Mouse (Mus musculus): Measurements from ENCODE around the gene Rex1bd. TPM values are rescaled to one million over a fixed set of nuclear protein-coding genes. Genes with fewer than 3 reads are reported as not detected.

Gene Rex1bd
- polyA plus RNA-seq, 1 experiment from 2014 or later, result 148 TPM

- no peak overlapping the region for H3K4me3 ChIP-seq
- WGBS, result 83% methylated on average over 4 of the region's 4 CpGs
- no peaks in the 10 kb centered on the region for H3K27me3 ChIP-seq (ENCODE audit: insufficient read depth, poor library complexity, severe bottlenecking)
- peaks cover 40% of the 10 kb centered on the region for H3K4me1 ChIP-seq (replicated peaks)
- no peaks in the 10 kb centered on the region for H3K9me3 ChIP-seq
- H3K27ac ChIP-seq, result no peak overlapping the region
- DNase-seq (ENCODE audit: low spot score), result no peak
- H3K36me3 ChIP-seq, result peaks cover 16% of the 10 kb centered on the region; the same call in 1 of the 2 replicates
Measured at GRCm38 (mm10) chr8:70463306-70463705, 43.2 kb downstream of the Rex1bd start.

GRCm38 (mm10) chr8:70462516-70462813, 44.1 kb downstream of the Rex1bd start:
- Histone ChIP-seq H3K4me1 (replicated peaks) (peaks cover 32% of the 10 kb centered on the region), H3K4me3 (no peak overlapping the region), H3K9me3 (no peaks in the 10 kb centered on the region), H3K27me3 (ENCODE audit: insufficient read depth, poor library complexity, severe bottlenecking) (no peaks in the 10 kb centered on the region), H3K27ac (no peak overlapping the region), H3K36me3 (peaks cover 16% of the 10 kb centered on the region; the same call in 1 of the 2 replicates)
- DNase-seq (ENCODE audit: low spot score), result no peak
- WGBS, result 90% methylated on average over 8 of the region's 8 CpGs

GRCm38 (mm10) chr8:70461765-70462515, 44.6 kb downstream of the Rex1bd start:
- H3K36me3 ChIP-seq, result peaks cover 16% of the 10 kb centered on the region; the same call in 1 of the 2 replicates
- H3K4me1 ChIP-seq (replicated peaks), result peaks cover 27% of the 10 kb centered on the region
- DNase-seq (ENCODE audit: low spot score), result no peak
- no peaks in the 10 kb centered on the region for H3K27me3 ChIP-seq (ENCODE audit: insufficient read depth, poor library complexity, severe bottlenecking)
- H3K9me3 ChIP-seq, result no peaks in the 10 kb centered on the region
- 95% methylated on average over 16 of the region's 16 CpGs for WGBS
- no peak overlapping the region for H3K27ac ChIP-seq
- no peak overlapping the region for H3K4me3 ChIP-seq

GRCm38 (mm10) chr8:70460606-70461005, 45.9 kb downstream of the Rex1bd start:
- peaks cover 8% of the 10 kb centered on the region; the same call in 1 of the 2 replicates for H3K36me3 ChIP-seq
- H3K4me1 ChIP-seq (replicated peaks), result peaks cover 15% of the 10 kb centered on the region; the same call in 1 of the 2 replicates
- H3K27ac ChIP-seq, result no peak overlapping the region
- no peaks in the 10 kb centered on the region for H3K9me3 ChIP-seq
- 82% methylated on average over 9 of the region's 9 CpGs for WGBS
- no peak for DNase-seq (ENCODE audit: low spot score)
- no peaks in the 10 kb centered on the region for H3K27me3 ChIP-seq (ENCODE audit: insufficient read depth, poor library complexity, severe bottlenecking)
- no peak overlapping the region for H3K4me3 ChIP-seq

GRCm38 (mm10) chr8:70460199-70460598, 46.4 kb downstream of the Rex1bd start:
- H3K9me3 ChIP-seq, result no peaks in the 10 kb centered on the region
- 92% methylated on average over 5 of the region's 5 CpGs for WGBS
- H3K27me3 ChIP-seq (ENCODE audit: insufficient read depth, poor library complexity, severe bottlenecking), result no peaks in the 10 kb centered on the region
- DNase-seq (ENCODE audit: low spot score), result no peak
- peaks cover 15% of the 10 kb centered on the region; the same call in 1 of the 2 replicates for H3K4me1 ChIP-seq (replicated peaks)
- H3K4me3 ChIP-seq, result no peak overlapping the region
- peaks cover 7% of the 10 kb centered on the region; the same call in 1 of the 2 replicates for H3K36me3 ChIP-seq
- no peak overlapping the region for H3K27ac ChIP-seq

- WGBS, result 97% methylated on average over 2 of the region's 2 CpGs
Measured at GRCm38 (mm10) chr8:70459636-70460035, 46.9 kb downstream of the Rex1bd start.

GRCm38 (mm10) chr8:70458462-70458861, 48.1 kb downstream of the Rex1bd start:
- WGBS, result 84% methylated on average over 3 of the region's 3 CpGs

More at GRCm38 (mm10) chr8:70459636-70460035, 46.9 kb downstream of the Rex1bd start:
- Histone ChIP-seq H3K4me1 (replicated peaks) (peaks cover 15% of the 10 kb centered on the region; the same call in 1 of the 2 replicates), H3K9me3 (no peaks in the 10 kb centered on the region), H3K36me3 (peaks cover 7% of the 10 kb centered on the region; the same call in 1 of the 2 replicates), H3K27ac (no peak overlapping the region), H3K27me3 (ENCODE audit: insufficient read depth, poor library complexity, severe bottlenecking) (no peaks in the 10 kb centered on the region), H3K4me3 (no peak overlapping the region)
- no peak for DNase-seq (ENCODE audit: low spot score)

GRCm38 (mm10) chr8:70457882-70458281, 48.7 kb downstream of the Rex1bd start:
- no peak overlapping the region for H3K4me3 ChIP-seq
- peaks cover 13% of the 10 kb centered on the region for H3K27me3 ChIP-seq (ENCODE audit: insufficient read depth, poor library complexity, severe bottlenecking)
- no peaks in the 10 kb centered on the region for H3K9me3 ChIP-seq
- no peak overlapping the region for H3K27ac ChIP-seq
- peaks cover 8% of the 10 kb centered on the region for H3K36me3 ChIP-seq
- H3K4me1 ChIP-seq (replicated peaks), result peaks cover 12% of the 10 kb centered on the region; the same call in 1 of the 2 replicates
- no peak for DNase-seq (ENCODE audit: low spot score)
- 89% methylated on average over 6 of the region's 6 CpGs for WGBS

More at GRCm38 (mm10) chr8:70458462-70458861, 48.1 kb downstream of the Rex1bd start:
- DNase-seq (ENCODE audit: low spot score), result no peak
- no peak overlapping the region for H3K27ac ChIP-seq
- no peak overlapping the region for H3K4me3 ChIP-seq
- no peaks in the 10 kb centered on the region for H3K9me3 ChIP-seq
- peaks cover 12% of the 10 kb centered on the region; the same call in 1 of the 2 replicates for H3K4me1 ChIP-seq (replicated peaks)
- H3K27me3 ChIP-seq (ENCODE audit: insufficient read depth, poor library complexity, severe bottlenecking), result peaks cover 8% of the 10 kb centered on the region; the same call in 1 of the 2 replicates
- peaks cover 7% of the 10 kb centered on the region; the same call in 1 of the 2 replicates for H3K36me3 ChIP-seq

GRCm38 (mm10) chr8:70456996-70457395, 49.6 kb downstream of the Rex1bd start:
- peaks cover 9% of the 10 kb centered on the region; the same call in 1 of the 2 replicates for H3K4me1 ChIP-seq (replicated peaks)
- no peak overlapping the region for H3K27ac ChIP-seq
- peaks cover 17% of the 10 kb centered on the region for H3K36me3 ChIP-seq
- no peak overlapping the region for H3K4me3 ChIP-seq
- 87% methylated on average over 1 of the region's 1 CpGs for WGBS
- DNase-seq (ENCODE audit: low spot score), result no peak
- no peaks in the 10 kb centered on the region for H3K9me3 ChIP-seq
- H3K27me3 ChIP-seq (ENCODE audit: insufficient read depth, poor library complexity, severe bottlenecking), result peaks cover 22% of the 10 kb centered on the region

Other genes starting within 250 kb of the Rex1bd start
- 107 and 108 TPM in 2 replicates for gene Homer3, start 223.9 kb downstream of the Rex1bd start, polyA plus RNA-seq (2016; fragmentation: Nextera tagmentation; extraction: Ambion mirVana)
- gene Ddx49, start 204.3 kb downstream of the Rex1bd start, polyA plus RNA-seq (2016; fragmentation: Nextera tagmentation; extraction: Ambion mirVana), result 54.4 and 54.8 TPM in 2 replicates
- gene Cope, start 204.2 kb downstream of the Rex1bd start, polyA plus RNA-seq (2016; fragmentation: Nextera tagmentation; extraction: Ambion mirVana), result 324 and 329 TPM in 2 replicates
- 3.0 and 7.3 TPM in 2 replicates for gene Cers1, start 191.0 kb downstream of the Rex1bd start, polyA plus RNA-seq (2016; fragmentation: Nextera tagmentation; extraction: Ambion mirVana)
- gene Gdf1, start 176.9 kb downstream of the Rex1bd start, polyA plus RNA-seq (2016; fragmentation: Nextera tagmentation; extraction: Ambion mirVana), result 2.9 and 4.3 TPM in 2 replicates
- gene Upf1, start 153.5 kb downstream of the Rex1bd start, polyA plus RNA-seq (2016; fragmentation: Nextera tagmentation; extraction: Ambion mirVana), result 19.0 and 25.0 TPM in 2 replicates
- gene Comp, start 133.2 kb downstream of the Rex1bd start, polyA plus RNA-seq (2016; fragmentation: Nextera tagmentation; extraction: Ambion mirVana), result 0.27 and 0.38 TPM in 2 replicates
- gene Crtc1, start 67.2 kb downstream of the Rex1bd start, polyA plus RNA-seq (2016; fragmentation: Nextera tagmentation; extraction: Ambion mirVana), result 14.8 and 16.7 TPM in 2 replicates
- gene Klhl26, start 29.8 kb downstream of the Rex1bd start, polyA plus RNA-seq (2016; fragmentation: Nextera tagmentation; extraction: Ambion mirVana), result 18.5 and 19.1 TPM in 2 replicates
- gene Tmem59l, start 19.4 kb downstream of the Rex1bd start, polyA plus RNA-seq (2016; fragmentation: Nextera tagmentation; extraction: Ambion mirVana), result 11.1 and 11.5 TPM in 2 replicates
- 4.5 and 10.3 TPM in 2 replicates for gene Crlf1, start 13.6 kb downstream of the Rex1bd start, polyA plus RNA-seq (2016; fragmentation: Nextera tagmentation; extraction: Ambion mirVana)
- 914 and 933 TPM in 2 replicates for gene Uba52, start 4.0 kb upstream of the Rex1bd start, polyA plus RNA-seq (2016; fragmentation: Nextera tagmentation; extraction: Ambion mirVana)
- gene Fkbp8, start 21.0 kb upstream of the Rex1bd start, polyA plus RNA-seq (2016; fragmentation: Nextera tagmentation; extraction: Ambion mirVana), result 311 and 360 TPM in 2 replicates
- gene Kxd1, start 21.2 kb upstream of the Rex1bd start, polyA plus RNA-seq (2016; fragmentation: Nextera tagmentation; extraction: Ambion mirVana), result 54.3 and 57.7 TPM in 2 replicates
- 20.5 and 22.4 TPM in 2 replicates for gene Ell, start 32.7 kb upstream of the Rex1bd start, polyA plus RNA-seq (2016; fragmentation: Nextera tagmentation; extraction: Ambion mirVana)
- gene Isyna1, start 87.6 kb upstream of the Rex1bd start, polyA plus RNA-seq (2016; fragmentation: Nextera tagmentation; extraction: Ambion mirVana), result 158 and 159 TPM in 2 replicates
- 84.4 and 117 TPM in 2 replicates for gene Ssbp4, start 102.1 kb upstream of the Rex1bd start, polyA plus RNA-seq (2016; fragmentation: Nextera tagmentation; extraction: Ambion mirVana)
- gene Lrrc25, start 109.4 kb upstream of the Rex1bd start, polyA plus RNA-seq (2016; fragmentation: Nextera tagmentation; extraction: Ambion mirVana), result 1.1 and 1.6 TPM in 2 replicates
- gene Gdf15, start 125.7 kb upstream of the Rex1bd start, polyA plus RNA-seq (2016; fragmentation: Nextera tagmentation; extraction: Ambion mirVana), result not detected in 2 replicates
- 87.4 and 141 TPM in 2 replicates for gene Pgpep1, start 153.6 kb upstream of the Rex1bd start, polyA plus RNA-seq (2016; fragmentation: Nextera tagmentation; extraction: Ambion mirVana)
- 344 and 354 TPM in 2 replicates for gene Lsm4, start 166.5 kb upstream of the Rex1bd start, polyA plus RNA-seq (2016; fragmentation: Nextera tagmentation; extraction: Ambion mirVana)
- 64.6 and 128 TPM in 2 replicates for gene Jund, start 192.2 kb upstream of the Rex1bd start, polyA plus RNA-seq (2016; fragmentation: Nextera tagmentation; extraction: Ambion mirVana)
- 0.07 TPM in 1 of 2 replicates, not detected in the other for gene Iqcn, start 196.7 kb upstream of the Rex1bd start, polyA plus RNA-seq (2016; fragmentation: Nextera tagmentation; extraction: Ambion mirVana)
- gene Gm3336, start 211.8 kb upstream of the Rex1bd start, polyA plus RNA-seq (2016; fragmentation: Nextera tagmentation; extraction: Ambion mirVana), result not detected in 2 replicates
- 0.63 and 0.69 TPM in 2 replicates for gene Pde4c, start 217.0 kb upstream of the Rex1bd start, polyA plus RNA-seq (2016; fragmentation: Nextera tagmentation; extraction: Ambion mirVana)
- gene Rab3a, start 247.9 kb upstream of the Rex1bd start, polyA plus RNA-seq (2016; fragmentation: Nextera tagmentation; extraction: Ambion mirVana), result 24.8 and 70.3 TPM in 2 replicates

All from hindbrain, embryonic 10.5 days (tissue).